Mouse (Mus musculus) limb, embryonic 10.5 days (tissue): ENCODE results near the gene Rpl35. TPM values are rescaled to one million over a fixed set of nuclear protein-coding genes. Genes with fewer than 3 reads are reported as not detected.

Source experiments
- DNase-seq: peaks from one replicate; pipeline ENCODE4 v3.0.0-alpha.2; 2017; ENCODE audit warnings: low spot score
- H3K27ac ChIP-seq: fragments of 300-500 bp; sonication (generic); 2 replicates; pipeline ENCODE4 v1.5.1; 2016; ENCODE audit warnings: mild to moderate bottlenecking
- H3K27me3 ChIP-seq: fragments of 300-500 bp; sonication (generic); 2 replicates; pipeline ENCODE4 v1.6.1; 2016; ENCODE audit warnings: low read depth, mild to moderate bottlenecking; ENCODE audit not compliant: poor library complexity, severe bottlenecking
- H3K36me3 ChIP-seq: fragments of 300-500 bp; sonication (generic); 2 replicates; pipeline ENCODE4 v1.6.1; 2016; ENCODE audit warnings: mild to moderate bottlenecking, moderate library complexity
- H3K4me1 ChIP-seq: fragments of 300-500 bp; sonication (generic); 2 replicates; pipeline ENCODE4 v1.6.1; 2016
- H3K4me3 ChIP-seq: fragments of 300-500 bp; sonication (generic); 2 replicates; pipeline ENCODE4 v1.5.1; 2016; ENCODE audit warnings: mild to moderate bottlenecking, moderate library complexity
- H3K9me3 ChIP-seq: fragments of 300-500 bp; sonication (generic); replicated peaks from 2 replicates; pipeline ENCODE4 v1.6.1; 2016; ENCODE audit warnings: mild to moderate bottlenecking
- WGBS: fragments of 180-500 bp; shearing (Covaris S2); methylation state at CpG from one replicate; pipeline ENCODE4 v1.1.7; 2016; 5-methylcytosine and 5-hydroxymethylcytosine counted together
- polyA plus RNA-seq: library from polyadenylated mRNA; unstranded; fragments of >200 nt; fragmentation: Nextera tagmentation; extraction: Ambion mirVana; gene quantifications from 2 replicates; pipeline ENCODE4 v1.2.1, GENCODE M21; 2016

Gene Rpl35
- polyA plus RNA-seq, 1 experiment from 2014 or later: 939 TPM

- peaks cover 37% of the 10 kb centered on the region for H3K36me3 ChIP-seq
- no peak for DNase-seq
- peak overlapping the region; percentile 76 for H3K4me3 ChIP-seq
- H3K4me1 ChIP-seq: peaks cover 45% of the 10 kb centered on the region
- no peak overlapping the region for H3K27ac ChIP-seq
- WGBS: 89% methylated on average over 14 of the region's 14 CpGs
- no peaks in the 10 kb centered on the region for H3K9me3 ChIP-seq
- no peaks in the 10 kb centered on the region for H3K27me3 ChIP-seq
These were observed 816 bp upstream of the Rpl35 start for GRCm38 (mm10) chr2:39006149-39006730.

- Histone ChIP-seq H3K9me3 (no peaks in the 10 kb centered on the region), H3K36me3 (peaks cover 43% of the 10 kb centered on the region), H3K27me3 (no peaks in the 10 kb centered on the region), H3K27ac (peak within 1 kb of the TSS; percentile 93), H3K4me1 (peaks cover 45% of the 10 kb centered on the region), H3K4me3 (peak within 1 kb of the TSS; percentile 76)
- peak; percentile 92 for DNase-seq
- WGBS: 0% methylated on average over 58 of the region's 58 CpGs
These were observed 466 bp downstream of the Rpl35 start, which contains the start of gene Arpc5l for GRCm38 (mm10) chr2:39004880-39005435. Gene Arpc5l, plus strand, starts transcription at chr2:39005348.

GRCm38 (mm10) chr2:39004372-39004771 is 1.1 kb downstream of the Rpl35 start:
- peak overlapping the region; percentile 93 for H3K27ac ChIP-seq
- peaks cover 49% of the 10 kb centered on the region for H3K36me3 ChIP-seq
- peak overlapping the region; percentile 76 for H3K4me3 ChIP-seq
- no peaks in the 10 kb centered on the region for H3K9me3 ChIP-seq
- 1% methylated on average over 11 of the region's 11 CpGs for WGBS
- DNase-seq: peak; percentile 52
- peaks cover 40% of the 10 kb centered on the region for H3K4me1 ChIP-seq
- H3K27me3 ChIP-seq: no peaks in the 10 kb centered on the region

DNA sequence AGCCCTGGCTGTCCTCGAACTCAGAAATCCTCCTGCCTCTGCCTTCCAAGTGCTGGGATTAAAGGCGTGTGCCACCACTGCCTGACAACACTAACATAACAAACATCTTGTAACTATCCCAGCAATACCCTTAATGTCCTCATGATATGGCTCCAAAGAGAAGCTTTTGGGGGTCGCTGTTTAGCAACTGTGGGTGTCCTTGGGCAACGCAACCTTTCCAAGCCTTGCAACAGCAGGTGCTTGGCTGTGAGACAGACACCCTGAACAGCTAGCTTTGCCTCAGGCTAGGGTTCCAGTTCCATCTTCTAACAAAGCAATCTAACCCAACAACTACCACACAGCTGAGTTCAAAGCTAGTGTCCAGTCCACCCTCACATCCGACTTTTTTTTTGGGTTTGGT is 1.9 kb downstream of the Rpl35 start:
- peak overlapping the region; percentile 76 for H3K4me3 ChIP-seq
- peak overlapping the region; percentile 93 for H3K27ac ChIP-seq
- H3K9me3 ChIP-seq: no peaks in the 10 kb centered on the region
- 79% methylated on average over 5 of the region's 5 CpGs for WGBS
- no peaks in the 10 kb centered on the region for H3K27me3 ChIP-seq
- peaks cover 32% of the 10 kb centered on the region for H3K4me1 ChIP-seq
- DNase-seq: no peak
- H3K36me3 ChIP-seq: peaks cover 52% of the 10 kb centered on the region

- no peaks in the 10 kb centered on the region for H3K27me3 ChIP-seq
- H3K4me1 ChIP-seq: peaks cover 34% of the 10 kb centered on the region
- H3K9me3 ChIP-seq: no peaks in the 10 kb centered on the region
- no peak overlapping the region for H3K27ac ChIP-seq
- no peak for DNase-seq
- H3K4me3 ChIP-seq: peak overlapping the region; percentile 76
- 64% methylated on average over 8 of the region's 8 CpGs for WGBS
- H3K36me3 ChIP-seq: peaks cover 52% of the 10 kb centered on the region
These were observed 2.3 kb downstream of the Rpl35 start for GRCm38 (mm10) chr2:39003106-39003505.

DNA sequence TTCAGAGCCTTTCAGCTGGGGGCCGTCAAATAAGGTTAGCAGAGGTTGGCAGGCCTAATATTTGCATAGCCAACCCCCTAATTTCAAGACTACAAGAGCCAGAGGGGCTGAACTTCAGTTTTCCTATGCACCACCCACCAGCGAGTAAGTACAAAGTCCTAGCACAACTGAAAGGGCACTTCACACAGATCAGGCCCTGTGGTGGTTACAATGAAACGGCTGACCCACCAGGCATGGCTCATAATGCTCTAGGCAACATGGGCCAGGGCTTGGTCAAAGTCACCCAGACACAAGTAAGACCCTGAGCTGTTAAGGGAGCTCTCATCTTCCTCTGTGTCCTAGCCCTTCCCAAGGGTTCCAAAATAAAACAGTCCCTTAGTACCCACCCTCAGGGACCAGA is 3.6 kb downstream of the Rpl35 start:
- Histone ChIP-seq H3K27me3 (no peaks in the 10 kb centered on the region), H3K36me3 (peaks cover 52% of the 10 kb centered on the region), H3K9me3 (no peaks in the 10 kb centered on the region), H3K4me1 (peaks cover 36% of the 10 kb centered on the region), H3K4me3 (no peak overlapping the region), H3K27ac (no peak overlapping the region)
- no peak for DNase-seq
- WGBS: 82% methylated on average over 3 of the region's 3 CpGs

- Histone ChIP-seq H3K9me3 (no peaks in the 10 kb centered on the region), H3K27me3 (no peaks in the 10 kb centered on the region), H3K4me3 (no peak overlapping the region), H3K36me3 (peaks cover 52% of the 10 kb centered on the region), H3K4me1 (peaks cover 27% of the 10 kb centered on the region), H3K27ac (no peak overlapping the region)
- whole genome bisulfite sequencing: 87% methylated on average over 4 of the region's 4 CpGs
- no peak for DNase-seq
These were observed 4.9 kb downstream of the Rpl35 start for GRCm38 (mm10) chr2:39000587-39000919.

DNA sequence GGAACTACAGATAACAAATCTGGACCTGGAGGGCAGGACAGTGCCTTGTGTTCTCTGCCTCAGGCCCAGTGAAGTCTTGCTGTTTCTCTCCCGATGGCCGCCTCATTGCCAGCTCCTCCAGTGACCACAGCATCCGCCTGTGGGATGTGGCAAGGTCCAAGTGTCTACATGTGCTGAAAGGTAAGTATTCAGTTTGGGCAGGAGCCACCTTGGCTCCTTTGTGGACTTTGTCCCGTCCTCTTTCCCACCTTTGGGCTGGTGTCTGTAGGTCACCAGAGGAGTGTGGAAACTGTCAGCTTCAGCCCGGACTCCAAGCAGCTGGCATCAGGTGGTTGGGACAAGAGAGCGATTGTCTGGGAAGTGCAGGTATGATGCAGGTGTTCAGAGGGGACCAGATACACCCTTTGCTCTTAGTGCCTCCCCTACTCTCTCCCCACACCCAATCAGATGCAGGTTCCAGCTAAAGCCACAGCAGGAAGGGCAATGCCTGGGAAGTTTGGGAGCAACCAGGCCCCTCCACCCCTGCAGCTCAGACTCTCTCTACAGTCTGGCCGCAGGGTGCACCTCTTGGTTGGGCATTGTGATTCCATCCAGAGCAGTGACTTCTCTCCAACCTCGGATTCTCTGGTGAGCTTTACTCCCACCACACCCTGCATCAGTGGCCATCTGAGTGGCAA is 5.4 kb downstream of the Rpl35 start:
- no peaks in the 10 kb centered on the region for H3K27me3 ChIP-seq
- DNase-seq: no peak
- H3K4me1 ChIP-seq: peaks cover 26% of the 10 kb centered on the region
- H3K9me3 ChIP-seq: no peaks in the 10 kb centered on the region
- H3K4me3 ChIP-seq: no peak overlapping the region
- H3K27ac ChIP-seq: no peak overlapping the region
- peaks cover 52% of the 10 kb centered on the region for H3K36me3 ChIP-seq
- 72% methylated on average over 8 of the region's 8 CpGs for WGBS

DNA sequence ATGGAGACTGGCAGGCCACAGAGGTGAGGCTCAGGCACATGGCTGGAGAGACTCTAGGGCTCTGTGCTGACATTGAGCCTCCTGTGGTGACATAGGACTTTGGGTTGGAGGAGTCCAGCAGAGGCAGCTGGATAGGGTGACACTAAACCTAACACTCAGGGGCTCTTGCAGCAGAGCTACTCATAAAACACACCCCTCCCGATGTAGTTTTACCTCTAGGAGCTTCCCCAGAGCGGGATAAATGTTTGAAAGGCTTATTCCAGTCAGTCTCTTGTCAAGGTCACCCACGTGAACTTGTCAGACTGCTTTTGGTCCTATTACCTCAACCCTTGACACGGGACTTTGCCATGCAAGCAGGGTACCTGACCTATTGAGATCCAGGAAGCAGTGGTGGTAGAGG is 6.0 kb downstream of the Rpl35 start:
- Histone ChIP-seq H3K27ac (no peak overlapping the region), H3K36me3 (peaks cover 52% of the 10 kb centered on the region), H3K4me3 (no peak overlapping the region), H3K4me1 (peaks cover 26% of the 10 kb centered on the region), H3K9me3 (no peaks in the 10 kb centered on the region), H3K27me3 (no peaks in the 10 kb centered on the region)
- WGBS: 58% methylated on average over 4 of the region's 4 CpGs
- no peak for DNase-seq

GRCm38 (mm10) chr2:38997386-38998374 is 7.7 kb downstream of the Rpl35 start, which contains the start of gene Wdr38:
Gene Wdr38, plus strand, starts transcription at chr2:38997476.
- H3K27ac ChIP-seq: peak within 1 kb of the TSS; percentile 68
- 17% methylated on average over 33 of the region's 33 CpGs for WGBS
- H3K4me1 ChIP-seq: peaks cover 9% of the 10 kb centered on the region

GRCm38 (mm10) chr2:38992452-38992851 is 13.0 kb downstream of the Rpl35 start:
- no peaks in the 10 kb centered on the region for H3K36me3 ChIP-seq
- H3K9me3 ChIP-seq: no peaks in the 10 kb centered on the region
- DNase-seq: no peak
- H3K27ac ChIP-seq: no peak overlapping the region
- H3K4me3 ChIP-seq: no peak overlapping the region
- no peaks in the 10 kb centered on the region for H3K27me3 ChIP-seq
- 75% methylated on average over 4 of the region's 4 CpGs for WGBS
- no peaks in the 10 kb centered on the region for H3K4me1 ChIP-seq

More at GRCm38 (mm10) chr2:38997386-38998374, 7.7 kb downstream of the Rpl35 start, which contains the start of gene Wdr38:
- H3K36me3 ChIP-seq: peaks cover 37% of the 10 kb centered on the region
- peak within 1 kb of the TSS; percentile 47 for H3K4me3 ChIP-seq
- H3K9me3 ChIP-seq: no peaks in the 10 kb centered on the region
- no peaks in the 10 kb centered on the region for H3K27me3 ChIP-seq
- peak; percentile 94 for DNase-seq

DNA sequence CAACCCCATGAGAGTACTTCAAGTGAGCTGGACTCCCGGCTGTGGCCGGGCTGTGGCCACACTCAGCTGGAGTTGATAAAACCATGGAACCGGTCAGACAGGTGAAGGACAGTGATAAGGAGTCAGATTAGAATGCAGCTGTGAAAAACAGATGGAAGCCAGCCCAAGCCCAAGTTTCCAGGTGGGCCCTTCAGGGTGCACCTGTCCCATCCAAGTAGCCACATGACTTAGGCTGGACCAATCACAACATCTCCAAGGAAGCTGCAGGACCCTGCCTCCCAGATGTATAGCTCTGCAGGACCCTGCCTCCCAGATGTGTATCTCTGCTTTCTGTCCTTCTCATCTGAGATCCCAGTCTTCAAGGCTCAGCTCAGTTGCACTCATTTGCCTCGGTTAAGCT is 13.4 kb downstream of the Rpl35 start:
- Histone ChIP-seq H3K36me3 (no peaks in the 10 kb centered on the region), H3K4me3 (no peak overlapping the region), H3K27me3 (no peaks in the 10 kb centered on the region), H3K4me1 (no peaks in the 10 kb centered on the region), H3K9me3 (no peaks in the 10 kb centered on the region), H3K27ac (no peak overlapping the region)
- 76% methylated on average over 4 of the region's 4 CpGs for WGBS
- no peak for DNase-seq
